Mouse (Mus musculus): Measurements from ENCODE around the gene Ikzf2. TPM values are rescaled to one million over a fixed set of nuclear protein-coding genes. Genes with fewer than 3 reads are reported as not detected.

Gene Ikzf2
- polyA plus RNA-seq, 1 experiment from 2014 or later, result 0.39 TPM

DNA sequence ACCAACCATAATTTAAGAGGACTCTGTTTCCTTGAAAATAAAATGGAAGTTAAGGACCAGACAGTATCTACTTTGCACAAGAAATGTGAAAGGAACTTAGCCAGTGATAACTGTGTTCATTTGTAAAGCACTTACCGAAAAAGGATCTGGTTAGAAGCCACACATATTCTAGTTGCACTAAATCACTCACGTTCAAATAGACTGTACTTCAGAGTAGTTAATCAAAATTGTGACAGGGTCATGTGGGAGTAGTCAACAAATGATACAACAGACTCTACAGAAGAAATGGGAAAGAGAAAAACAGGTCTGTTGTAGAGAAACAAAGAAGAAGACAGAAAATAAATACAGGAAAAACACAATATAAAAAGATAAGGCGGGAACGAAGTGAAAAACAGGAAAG lies 158.3 kb downstream of the Ikzf2 start:
- H3K27ac ChIP-seq (ENCODE audit: low read length), result no peak overlapping the region
- H3K27me3 ChIP-seq (ENCODE audit: control insufficient read depth, insufficient read depth, low read depth, low read length), result no peaks in the 10 kb centered on the region
- no peak overlapping the region for H3K4me2 ChIP-seq (ENCODE audit: low read depth, low read length)
- no peaks in the 10 kb centered on the region for H3K36me3 ChIP-seq (ENCODE audit: control insufficient read depth, insufficient read depth)
- H3K9me3 ChIP-seq (replicated peaks; ENCODE audit: control insufficient read depth, low read length), result no peaks in the 10 kb centered on the region
- ATAC-seq (ENCODE audit: low read depth), result no peak
- H3K9ac ChIP-seq (ENCODE audit: low read depth, low read length), result no peak overlapping the region
- no peak overlapping the region for H3K4me3 ChIP-seq (ENCODE audit: low read depth, low read length)
- 28% methylated on average over 4 of the region's 4 CpGs for WGBS (ENCODE audit: insufficient replicate concordance)
- H3K4me1 ChIP-seq (ENCODE audit: control insufficient read depth, low read depth, low read length), result no peaks in the 10 kb centered on the region

DNA sequence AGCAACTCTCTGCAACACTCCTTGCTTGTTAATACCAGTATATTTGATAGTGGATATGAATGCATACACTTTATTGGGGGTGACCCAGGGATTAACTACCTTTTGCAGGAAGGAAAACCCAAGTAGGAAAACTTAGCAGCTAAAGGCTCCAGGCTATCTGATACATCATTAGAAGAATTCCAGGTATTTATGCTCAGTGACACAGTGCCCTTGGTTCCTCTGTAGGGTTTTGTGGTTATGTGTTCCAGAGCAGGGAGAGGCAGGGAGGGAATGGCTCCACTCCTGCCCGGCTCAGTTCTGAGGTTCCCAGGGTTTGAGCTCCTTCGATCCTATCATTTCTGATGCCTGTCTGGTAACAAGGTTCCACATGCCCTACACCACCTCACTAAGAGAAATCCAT lies 165.4 kb downstream of the Ikzf2 start:
- Histone ChIP-seq H3K4me3 (ENCODE audit: low read depth, low read length) (no peak overlapping the region), H3K9ac (ENCODE audit: low read depth, low read length) (no peak overlapping the region), H3K27me3 (ENCODE audit: control insufficient read depth, insufficient read depth, low read depth, low read length) (no peaks in the 10 kb centered on the region), H3K36me3 (ENCODE audit: control insufficient read depth, insufficient read depth) (no peaks in the 10 kb centered on the region), H3K9me3 (replicated peaks; ENCODE audit: control insufficient read depth, low read length) (no peaks in the 10 kb centered on the region), H3K4me1 (ENCODE audit: control insufficient read depth, low read depth, low read length) (no peaks in the 10 kb centered on the region), H3K27ac (ENCODE audit: low read length) (no peak overlapping the region), H3K4me2 (ENCODE audit: low read depth, low read length) (no peak overlapping the region)
- no peak for ATAC-seq (ENCODE audit: low read depth)
- WGBS (ENCODE audit: insufficient replicate concordance), result 79% methylated on average over 2 of the region's 2 CpGs

DNA sequence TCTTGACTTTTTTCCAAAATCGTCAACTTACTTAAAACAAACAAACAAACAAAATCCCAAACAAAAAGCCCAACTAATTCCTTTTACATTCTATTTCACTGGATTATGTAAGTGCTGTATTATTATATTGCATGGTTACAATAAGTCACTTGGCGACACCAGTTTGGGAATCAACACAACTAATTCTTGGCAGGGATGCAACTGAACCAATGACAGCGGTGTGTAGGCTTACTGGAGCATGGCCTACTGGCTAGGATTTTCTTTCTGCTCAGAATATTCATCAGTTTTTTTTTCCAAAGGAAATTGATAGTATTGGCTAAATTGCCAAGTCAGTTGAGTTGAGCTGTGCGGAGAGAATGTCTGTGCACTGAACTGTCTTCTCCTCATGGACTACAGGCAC lies 167.7 kb downstream of the Ikzf2 start:
- ATAC-seq (ENCODE audit: low read depth), result no peak
- 84% methylated on average over 4 of the region's 4 CpGs for WGBS (ENCODE audit: insufficient replicate concordance)
- Histone ChIP-seq H3K36me3 (ENCODE audit: control insufficient read depth, insufficient read depth) (no peaks in the 10 kb centered on the region), H3K27me3 (ENCODE audit: control insufficient read depth, insufficient read depth, low read depth, low read length) (no peaks in the 10 kb centered on the region), H3K27ac (ENCODE audit: low read length) (no peak overlapping the region), H3K4me3 (ENCODE audit: low read depth, low read length) (no peak overlapping the region), H3K4me1 (ENCODE audit: control insufficient read depth, low read depth, low read length) (peaks cover 9% of the 10 kb centered on the region), H3K9me3 (replicated peaks; ENCODE audit: control insufficient read depth, low read length) (no peaks in the 10 kb centered on the region), H3K4me2 (ENCODE audit: low read depth, low read length) (no peak overlapping the region), H3K9ac (ENCODE audit: low read depth, low read length) (no peak overlapping the region)

DNA sequence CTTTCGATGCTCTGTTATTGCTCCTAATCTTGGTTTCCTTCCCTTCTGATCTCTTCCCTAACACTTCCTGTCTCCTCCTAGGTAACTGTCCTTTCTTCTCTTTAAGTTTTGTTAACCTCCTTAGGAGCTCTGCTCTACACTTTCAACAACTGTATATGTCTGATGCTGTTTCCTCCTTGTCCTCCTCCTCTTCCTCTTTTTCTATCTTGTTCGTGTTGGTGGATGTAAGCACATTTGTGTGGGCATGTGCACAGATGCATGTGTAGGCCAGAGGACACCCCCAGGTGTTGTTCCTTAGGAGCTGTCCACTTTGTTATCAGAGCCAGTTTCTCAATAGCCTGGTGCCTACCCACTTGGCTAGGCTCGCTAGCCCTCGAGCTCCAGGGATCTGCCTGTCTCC lies 169.0 kb downstream of the Ikzf2 start:
- H3K36me3 ChIP-seq (ENCODE audit: control insufficient read depth, insufficient read depth), result no peaks in the 10 kb centered on the region
- no peak overlapping the region for H3K9ac ChIP-seq (ENCODE audit: low read depth, low read length)
- no peak overlapping the region for H3K4me2 ChIP-seq (ENCODE audit: low read depth, low read length)
- no peak overlapping the region for H3K4me3 ChIP-seq (ENCODE audit: low read depth, low read length)
- WGBS (ENCODE audit: insufficient replicate concordance), result 43% methylated on average over 4 of the region's 4 CpGs
- ATAC-seq (ENCODE audit: low read depth), result no peak
- H3K9me3 ChIP-seq (replicated peaks; ENCODE audit: control insufficient read depth, low read length), result no peaks in the 10 kb centered on the region
- H3K4me1 ChIP-seq (ENCODE audit: control insufficient read depth, low read depth, low read length), result peaks cover 19% of the 10 kb centered on the region
- no peak overlapping the region for H3K27ac ChIP-seq (ENCODE audit: low read length)
- no peaks in the 10 kb centered on the region for H3K27me3 ChIP-seq (ENCODE audit: control insufficient read depth, insufficient read depth, low read depth, low read length)

DNA sequence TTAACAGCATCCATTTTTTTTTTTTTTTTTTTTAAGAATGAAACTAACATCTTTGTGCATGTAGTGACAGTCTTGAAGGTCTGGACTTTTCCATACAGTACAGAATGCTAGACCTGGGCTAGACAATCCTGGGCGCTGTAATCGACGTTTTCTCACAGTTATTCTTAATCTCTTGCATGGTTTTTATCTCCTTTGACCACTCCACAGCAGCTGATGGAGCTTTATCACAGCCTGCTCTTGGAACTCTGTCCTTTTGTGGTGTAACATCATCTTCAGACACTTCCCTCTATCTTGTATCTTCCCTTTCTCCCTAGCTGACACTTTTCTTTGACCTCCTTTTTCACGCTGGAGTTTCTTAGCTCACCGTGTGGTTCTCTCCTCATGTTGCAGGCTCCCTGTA lies 170.9 kb downstream of the Ikzf2 start:
- no peak overlapping the region for H3K9ac ChIP-seq (ENCODE audit: low read depth, low read length)
- H3K27me3 ChIP-seq (ENCODE audit: control insufficient read depth, insufficient read depth, low read depth, low read length), result no peaks in the 10 kb centered on the region
- H3K4me2 ChIP-seq (ENCODE audit: low read depth, low read length), result no peak overlapping the region
- ATAC-seq (ENCODE audit: low read depth), result peak; percentile 66
- H3K27ac ChIP-seq (ENCODE audit: low read length), result no peak overlapping the region
- WGBS (ENCODE audit: insufficient replicate concordance), result 12% methylated on average over 5 of the region's 5 CpGs
- no peaks in the 10 kb centered on the region for H3K36me3 ChIP-seq (ENCODE audit: control insufficient read depth, insufficient read depth)
- H3K4me1 ChIP-seq (ENCODE audit: control insufficient read depth, low read depth, low read length), result peaks cover 20% of the 10 kb centered on the region
- no peak overlapping the region for H3K4me3 ChIP-seq (ENCODE audit: low read depth, low read length)
- H3K9me3 ChIP-seq (replicated peaks; ENCODE audit: control insufficient read depth, low read length), result no peaks in the 10 kb centered on the region

DNA sequence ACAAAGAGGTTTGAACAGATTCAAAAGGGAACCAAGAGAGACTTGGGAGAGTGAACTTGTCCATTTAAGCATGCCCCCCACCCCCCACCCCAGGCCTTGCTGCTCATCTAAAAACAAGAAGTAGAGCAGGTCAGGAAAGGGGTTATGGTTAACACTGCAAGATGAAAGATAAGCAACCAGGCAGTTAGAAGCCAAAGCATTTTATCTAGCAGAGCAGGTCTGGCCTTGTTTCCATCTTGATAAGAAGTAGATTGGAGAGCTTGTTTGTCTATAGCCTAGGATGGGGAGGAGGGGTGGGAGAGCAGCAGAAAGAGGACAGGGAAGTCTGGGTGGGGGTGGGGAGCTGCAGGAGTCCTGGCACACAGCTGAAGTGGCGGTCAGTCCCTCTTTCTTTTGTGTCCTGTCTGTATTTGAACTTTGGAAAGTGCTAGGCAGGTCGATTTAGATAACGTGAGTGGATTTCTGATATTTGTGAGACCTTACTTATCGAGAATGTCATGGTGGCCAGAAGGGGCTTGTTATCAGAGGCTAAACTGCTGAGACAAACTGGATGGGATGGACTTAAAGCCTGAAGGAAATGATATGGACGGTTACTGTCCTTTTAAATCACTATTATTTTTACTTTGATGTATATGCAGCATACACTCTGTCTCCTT lies 173.3 kb downstream of the Ikzf2 start:
- no peak overlapping the region for H3K9ac ChIP-seq (ENCODE audit: low read depth, low read length)
- H3K4me3 ChIP-seq (ENCODE audit: low read depth, low read length), result no peak overlapping the region
- peak overlapping the region; percentile 38 for H3K4me2 ChIP-seq (ENCODE audit: low read depth, low read length)
- H3K27me3 ChIP-seq (ENCODE audit: control insufficient read depth, insufficient read depth, low read depth, low read length), result no peaks in the 10 kb centered on the region
- under 1% methylated on average over 5 of the region's 5 CpGs for WGBS (ENCODE audit: insufficient replicate concordance)
- H3K27ac ChIP-seq (ENCODE audit: low read length), result peak overlapping the region; percentile 54; the same call in 1 of the 2 replicates
- H3K36me3 ChIP-seq (ENCODE audit: control insufficient read depth, insufficient read depth), result no peaks in the 10 kb centered on the region
- peak; percentile 71 for ATAC-seq (ENCODE audit: low read depth)
- H3K4me1 ChIP-seq (ENCODE audit: control insufficient read depth, low read depth, low read length), result peaks cover 20% of the 10 kb centered on the region
- no peaks in the 10 kb centered on the region for H3K9me3 ChIP-seq (replicated peaks; ENCODE audit: control insufficient read depth, low read length)

DNA sequence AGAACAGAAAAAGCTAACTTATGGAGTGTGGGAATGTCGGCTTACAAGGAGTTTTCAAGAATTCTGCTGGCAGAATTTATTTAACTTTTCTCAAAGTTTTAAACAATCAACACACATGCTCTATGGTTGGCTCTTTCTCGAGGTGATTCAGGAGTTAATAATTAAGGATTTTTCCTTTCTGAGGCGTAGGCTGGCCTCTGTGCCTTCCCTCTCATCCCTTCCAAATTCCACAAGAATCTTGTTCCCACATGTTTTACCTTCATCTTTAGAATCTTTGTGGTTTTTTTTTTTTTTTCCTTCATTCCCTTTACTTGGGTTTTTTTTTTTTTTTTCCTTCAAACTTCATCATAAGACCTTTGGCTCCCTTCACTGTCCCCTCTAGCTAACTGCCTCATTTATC lies 178.8 kb downstream of the Ikzf2 start:
- Histone ChIP-seq H3K4me2 (ENCODE audit: low read depth, low read length) (no peak overlapping the region), H3K4me3 (ENCODE audit: low read depth, low read length) (no peak overlapping the region), H3K27ac (ENCODE audit: low read length) (no peak overlapping the region), H3K9ac (ENCODE audit: low read depth, low read length) (no peak overlapping the region), H3K4me1 (ENCODE audit: control insufficient read depth, low read depth, low read length) (peaks cover 12% of the 10 kb centered on the region), H3K27me3 (ENCODE audit: control insufficient read depth, insufficient read depth, low read depth, low read length) (no peaks in the 10 kb centered on the region), H3K9me3 (replicated peaks; ENCODE audit: control insufficient read depth, low read length) (no peaks in the 10 kb centered on the region), H3K36me3 (ENCODE audit: control insufficient read depth, insufficient read depth) (no peaks in the 10 kb centered on the region)
- no peak for ATAC-seq (ENCODE audit: low read depth)
- 55% methylated on average over 3 of the region's 3 CpGs for WGBS (ENCODE audit: insufficient replicate concordance)

DNA sequence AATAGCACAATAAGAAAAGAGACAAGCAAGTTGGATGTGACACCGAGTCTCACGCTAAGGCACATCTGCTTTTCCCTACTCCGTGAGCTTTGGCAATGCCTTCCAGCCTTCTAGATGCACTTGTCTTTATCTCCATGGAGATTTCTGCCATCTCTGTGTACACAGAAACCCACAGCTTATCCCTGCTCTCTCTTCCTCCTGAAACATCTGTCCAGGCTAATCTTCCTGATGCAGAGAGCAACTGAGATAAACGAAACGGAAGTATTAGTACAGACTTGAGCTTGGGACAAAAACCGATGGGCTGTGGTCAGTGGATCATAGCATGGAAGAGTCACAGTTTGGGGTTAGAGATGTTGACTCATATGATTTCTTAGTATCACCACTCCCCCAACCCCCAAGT lies 179.5 kb downstream of the Ikzf2 start:
- Histone ChIP-seq H3K9ac (ENCODE audit: low read depth, low read length) (no peak overlapping the region), H3K4me1 (ENCODE audit: control insufficient read depth, low read depth, low read length) (peaks cover 9% of the 10 kb centered on the region), H3K36me3 (ENCODE audit: control insufficient read depth, insufficient read depth) (no peaks in the 10 kb centered on the region), H3K9me3 (replicated peaks; ENCODE audit: control insufficient read depth, low read length) (no peaks in the 10 kb centered on the region), H3K27ac (ENCODE audit: low read length) (no peak overlapping the region), H3K4me3 (ENCODE audit: low read depth, low read length) (no peak overlapping the region), H3K4me2 (ENCODE audit: low read depth, low read length) (no peak overlapping the region), H3K27me3 (ENCODE audit: control insufficient read depth, insufficient read depth, low read depth, low read length) (no peaks in the 10 kb centered on the region)
- ATAC-seq (ENCODE audit: low read depth), result peak; percentile 35; the same call in 1 of the 2 replicates
- 21% methylated on average over 6 of the region's 6 CpGs for WGBS (ENCODE audit: insufficient replicate concordance)

DNA sequence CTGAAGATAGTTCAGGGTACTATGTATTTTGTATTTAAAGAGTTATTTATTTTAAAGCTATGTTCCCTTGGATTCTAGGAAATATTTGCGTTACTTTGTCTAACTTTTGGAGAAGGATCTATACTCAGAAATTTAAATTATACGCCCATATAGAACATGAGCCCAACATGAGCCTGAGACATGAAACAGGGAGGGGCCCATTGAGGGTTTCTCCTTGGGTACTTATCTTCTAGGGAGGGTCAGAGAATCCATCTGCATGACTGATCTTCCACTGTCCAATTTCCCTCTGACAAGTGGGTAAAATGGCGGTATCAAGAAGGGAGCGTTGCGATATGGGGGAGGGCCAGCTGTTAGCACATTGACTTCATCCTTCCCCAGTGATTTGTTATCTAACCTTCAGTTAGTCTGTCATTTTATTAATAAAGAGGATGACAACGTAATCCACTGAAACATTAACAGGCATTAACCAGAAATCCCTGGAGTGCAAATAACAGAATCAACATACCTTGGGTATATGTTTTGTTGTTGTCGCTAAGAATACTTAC lies 180.4 kb downstream of the Ikzf2 start:
- H3K4me2 ChIP-seq (ENCODE audit: low read depth, low read length), result no peak overlapping the region
- H3K36me3 ChIP-seq (ENCODE audit: control insufficient read depth, insufficient read depth), result no peaks in the 10 kb centered on the region
- peaks cover 9% of the 10 kb centered on the region for H3K4me1 ChIP-seq (ENCODE audit: control insufficient read depth, low read depth, low read length)
- no peak overlapping the region for H3K9ac ChIP-seq (ENCODE audit: low read depth, low read length)
- H3K4me3 ChIP-seq (ENCODE audit: low read depth, low read length), result no peak overlapping the region
- H3K9me3 ChIP-seq (replicated peaks; ENCODE audit: control insufficient read depth, low read length), result no peaks in the 10 kb centered on the region
- no peaks in the 10 kb centered on the region for H3K27me3 ChIP-seq (ENCODE audit: control insufficient read depth, insufficient read depth, low read depth, low read length)
- no peak overlapping the region for H3K27ac ChIP-seq (ENCODE audit: low read length)
- WGBS (ENCODE audit: insufficient replicate concordance), result 71% methylated on average over 7 of the region's 7 CpGs
- no peak for ATAC-seq (ENCODE audit: low read depth)
